Mouse (Mus musculus) telencephalon, adult 2 months (tissue): ENCODE data around the gene Zbtb44.
A peak's percentile ranks its signal among the peaks of the same experiment; 100 is the strongest.

Source experiments
- DNase-seq: peaks from one replicate; pipeline ENCODE4 v3.0.0-alpha.2; 2011; ENCODE audit warnings: low read depth, low spot score

Zbtb44 gene

GRCm38 (mm10) chr9:31070706-31071105 lies 40.3 kb downstream of the Zbtb44 start:
- no peak for DNase-seq

DNA sequence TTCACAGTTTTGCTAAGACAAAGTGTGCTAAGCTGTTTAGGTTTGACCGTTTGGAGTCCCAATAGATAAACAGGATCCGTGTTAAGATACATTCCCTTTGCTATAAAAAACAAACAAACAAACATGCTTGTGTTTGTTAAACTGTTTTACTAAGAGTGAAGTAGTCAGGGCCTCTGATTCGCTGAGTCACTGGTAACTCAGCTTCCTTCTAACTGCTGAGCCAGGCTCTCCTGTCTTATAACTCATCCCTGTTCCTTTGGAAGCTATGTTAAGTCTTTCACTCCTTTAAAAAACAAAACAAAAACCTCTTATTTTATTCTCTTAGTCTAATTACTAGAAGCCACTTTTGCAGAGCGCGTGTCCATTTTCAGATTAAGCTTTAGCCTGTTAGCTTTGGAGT lies 41.8 kb downstream of the Zbtb44 start:
- DNase-seq, result no peak

DNA sequence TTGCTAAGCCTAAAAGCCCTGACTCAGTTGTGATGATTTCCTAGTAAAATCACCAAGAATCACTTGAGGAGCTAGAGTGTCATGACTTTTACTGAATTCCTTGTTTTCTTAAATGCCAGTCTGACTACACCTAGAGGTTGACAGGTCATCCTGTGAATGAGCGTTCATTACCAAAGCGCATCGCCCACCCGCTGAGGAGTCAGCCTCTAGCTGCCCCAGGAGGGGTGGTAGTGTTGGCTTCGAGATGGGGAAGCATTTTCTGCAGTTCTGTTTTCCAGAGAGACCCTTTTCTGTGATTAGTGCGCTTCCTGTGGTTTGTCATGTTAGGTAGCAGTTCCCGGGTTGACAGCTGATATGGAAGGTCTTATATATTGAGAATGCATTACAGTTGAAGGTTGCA lies 43.4 kb downstream of the Zbtb44 start:
- DNase-seq, result no peak

DNA sequence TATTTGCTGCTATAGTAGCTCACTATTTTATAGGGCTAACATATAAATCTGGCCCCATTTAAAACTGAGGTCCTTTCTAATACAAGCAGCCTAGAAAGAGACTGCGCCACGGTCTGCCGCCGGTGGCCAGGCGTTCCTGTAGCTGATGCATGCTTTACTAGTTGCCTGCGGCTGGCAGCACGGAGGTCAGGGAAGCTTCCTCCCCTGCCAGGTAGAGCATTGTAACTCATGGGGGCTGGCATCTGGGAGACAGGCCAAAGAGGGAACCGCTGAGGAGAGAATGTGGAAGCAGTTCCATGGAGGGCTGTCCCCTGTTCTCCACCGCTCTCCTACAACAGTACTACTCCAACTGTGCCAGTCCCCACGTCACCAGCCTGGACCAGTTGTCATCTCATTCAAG lies 44.4 kb downstream of the Zbtb44 start:
- no peak for DNase-seq

DNA sequence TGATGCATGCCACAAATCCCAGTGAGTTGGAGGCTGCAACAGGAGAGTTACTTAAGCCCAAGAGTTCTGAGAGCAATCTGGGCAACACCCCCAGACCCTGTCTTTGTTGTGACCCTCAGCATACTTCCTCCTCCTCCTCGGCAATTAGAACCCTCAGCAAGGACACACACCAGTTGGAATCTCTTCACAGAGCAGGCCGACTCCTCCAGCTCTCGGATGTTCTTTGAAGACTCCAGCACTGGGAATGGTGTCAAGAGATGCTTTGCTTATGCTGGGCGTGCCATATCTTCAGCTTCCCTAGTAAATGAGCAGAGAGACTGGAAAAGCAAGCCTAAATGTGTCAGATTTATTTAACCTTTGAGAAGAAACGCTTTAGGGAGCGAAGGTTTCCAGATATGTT lies 50.3 kb downstream of the Zbtb44 start:
- DNase-seq, result no peak

DNA sequence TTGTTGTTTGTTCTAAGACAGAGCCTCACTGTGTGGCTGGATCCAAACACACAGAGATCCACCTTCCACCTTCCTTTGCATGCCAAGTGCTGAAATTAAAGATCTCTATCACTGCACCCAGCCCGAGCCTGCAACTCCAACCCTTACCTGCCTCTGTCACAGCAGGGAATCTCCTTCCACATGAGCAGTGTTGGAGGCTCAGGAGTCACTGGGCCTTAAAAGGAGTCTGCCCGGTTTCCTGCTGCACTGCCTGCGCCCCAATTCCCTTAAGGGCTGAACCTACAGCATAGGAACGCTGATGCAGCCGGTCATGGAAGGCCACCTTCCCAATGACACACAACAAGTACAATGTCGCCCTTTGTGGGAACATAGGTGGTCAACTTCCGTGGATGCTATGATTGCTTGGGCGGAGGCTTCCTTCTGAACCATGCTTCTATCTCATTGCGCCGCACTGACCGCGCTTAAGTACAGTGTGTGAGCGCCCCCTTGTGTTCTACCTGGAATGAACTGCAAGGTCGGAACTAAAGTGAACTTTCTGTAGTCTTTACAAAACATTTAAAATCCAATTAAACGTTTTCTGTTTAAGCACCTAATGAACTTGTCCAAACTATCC lies 51.7 kb downstream of the Zbtb44 start:
- peak; percentile 65 for DNase-seq

GRCm38 (mm10) chr9:31082771-31083170 lies 52.3 kb downstream of the Zbtb44 start:
- no peak for DNase-seq

DNA sequence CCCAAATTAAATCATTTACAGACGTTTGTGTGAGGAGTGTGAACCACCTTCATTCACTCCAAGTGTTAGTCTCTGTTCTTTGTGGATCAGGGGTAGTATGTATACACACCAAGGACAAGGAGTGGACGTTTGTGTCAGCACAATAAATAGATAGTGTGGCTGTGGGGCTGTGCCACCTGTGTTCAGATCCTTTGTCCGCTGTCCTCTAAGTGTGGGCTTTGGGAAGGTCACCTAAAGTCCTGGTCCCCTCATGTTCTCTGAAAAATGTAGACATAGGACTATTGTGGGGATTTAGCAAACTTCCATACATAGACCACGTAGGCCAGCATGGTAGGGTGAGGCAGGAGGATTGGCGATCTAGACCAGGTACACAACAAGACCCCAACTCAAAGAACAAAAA lies 55.1 kb downstream of the Zbtb44 start:
- no peak for DNase-seq

DNA sequence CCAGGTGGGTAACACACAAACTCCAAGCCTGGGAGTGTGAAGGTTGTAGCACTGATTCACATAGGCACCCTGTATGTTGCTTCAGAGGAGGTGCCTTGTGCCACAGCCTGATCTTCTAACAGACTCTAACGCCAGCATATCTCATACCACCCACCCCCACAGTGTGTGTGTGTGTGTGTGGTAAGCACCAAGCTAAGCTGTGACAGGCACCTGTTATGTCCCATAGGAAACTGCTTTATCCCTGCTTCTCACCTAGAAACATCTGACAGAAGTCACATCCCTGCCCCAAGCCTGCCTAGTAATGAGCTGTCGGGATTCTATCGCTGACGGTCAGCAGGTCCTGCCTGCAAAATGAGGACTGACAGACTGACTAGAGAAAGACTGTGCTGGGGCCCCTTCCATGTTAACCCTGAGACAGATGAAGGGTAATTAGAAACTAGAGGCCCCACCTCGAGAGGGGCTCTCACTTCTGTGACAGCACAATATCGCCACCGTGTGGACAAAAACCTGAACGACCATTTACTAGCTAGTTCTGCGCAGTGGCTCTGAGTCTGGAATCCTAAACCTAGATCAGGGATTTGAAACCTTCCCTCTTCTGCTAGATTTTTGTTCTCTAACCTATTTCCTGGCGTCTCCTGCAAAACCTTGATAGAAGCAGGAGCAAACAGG lies 55.8 kb downstream of the Zbtb44 start:
- DNase-seq, result no peak

DNA sequence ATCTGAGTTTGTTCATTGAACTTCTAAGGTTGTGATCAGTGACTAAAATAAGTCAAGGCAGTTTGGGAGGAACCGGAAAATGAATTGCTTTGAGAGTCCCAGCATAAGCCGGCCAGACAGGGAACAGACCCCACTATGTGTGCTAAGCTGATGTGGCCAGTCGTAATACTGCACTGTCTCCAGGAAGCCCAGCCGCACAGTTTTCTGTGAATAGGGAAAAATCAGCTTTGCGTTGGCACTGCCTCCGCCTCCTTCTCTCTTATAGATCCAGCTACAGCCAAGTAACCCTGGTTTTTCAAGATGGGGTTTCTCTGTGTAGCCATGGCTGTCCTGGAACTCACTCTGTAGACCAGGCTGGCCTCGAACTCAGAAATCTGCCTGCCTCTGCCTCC lies 56.3 kb downstream of the Zbtb44 start:
- no peak for DNase-seq

- DNase-seq, result no peak
These were observed 57.0 kb downstream of the Zbtb44 start for GRCm38 (mm10) chr9:31087466-31087865.

DNA sequence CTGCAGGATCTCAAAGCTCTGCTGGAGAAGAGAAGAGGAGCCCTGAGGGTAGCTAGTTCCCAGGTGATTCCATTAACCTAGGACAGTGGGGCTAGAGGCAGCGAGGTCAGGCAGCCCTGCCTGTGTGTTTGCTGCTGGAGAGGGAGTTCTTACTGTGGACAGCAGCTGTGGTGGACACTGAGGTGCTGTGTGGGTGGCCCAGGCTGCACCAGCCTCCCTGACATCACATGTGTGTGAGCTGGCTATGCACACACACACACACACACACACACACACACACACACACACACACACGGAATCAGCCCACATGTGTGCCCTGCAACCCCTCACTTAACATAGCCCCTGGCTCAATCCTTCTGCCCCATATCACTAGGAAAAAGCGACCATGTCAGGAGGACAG lies 57.7 kb downstream of the Zbtb44 start:
- no peak for DNase-seq

GRCm38 (mm10) chr9:31088883-31089282 lies 58.4 kb downstream of the Zbtb44 start:
- DNase-seq, result no peak

DNA sequence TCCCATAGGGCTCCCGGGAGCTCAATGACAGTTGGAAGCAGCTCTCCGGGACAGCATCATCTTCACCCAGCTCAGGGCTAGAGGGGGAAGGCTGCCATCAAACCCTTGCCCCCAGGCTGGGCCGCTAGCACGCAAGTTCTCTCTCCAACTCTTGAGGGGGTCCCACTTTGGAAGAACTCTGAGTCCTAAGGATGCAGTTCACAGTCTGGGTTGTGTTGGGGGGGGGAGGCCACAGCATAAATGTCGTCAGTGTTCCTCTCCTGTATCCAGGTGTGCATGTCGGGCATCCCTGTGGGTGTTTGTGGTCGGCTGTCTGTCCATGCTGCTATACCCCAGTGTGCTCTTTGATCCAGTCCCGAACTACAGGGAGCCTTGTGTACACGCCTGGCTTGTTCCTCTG lies 59.1 kb downstream of the Zbtb44 start:
- DNase-seq, result no peak

DNA sequence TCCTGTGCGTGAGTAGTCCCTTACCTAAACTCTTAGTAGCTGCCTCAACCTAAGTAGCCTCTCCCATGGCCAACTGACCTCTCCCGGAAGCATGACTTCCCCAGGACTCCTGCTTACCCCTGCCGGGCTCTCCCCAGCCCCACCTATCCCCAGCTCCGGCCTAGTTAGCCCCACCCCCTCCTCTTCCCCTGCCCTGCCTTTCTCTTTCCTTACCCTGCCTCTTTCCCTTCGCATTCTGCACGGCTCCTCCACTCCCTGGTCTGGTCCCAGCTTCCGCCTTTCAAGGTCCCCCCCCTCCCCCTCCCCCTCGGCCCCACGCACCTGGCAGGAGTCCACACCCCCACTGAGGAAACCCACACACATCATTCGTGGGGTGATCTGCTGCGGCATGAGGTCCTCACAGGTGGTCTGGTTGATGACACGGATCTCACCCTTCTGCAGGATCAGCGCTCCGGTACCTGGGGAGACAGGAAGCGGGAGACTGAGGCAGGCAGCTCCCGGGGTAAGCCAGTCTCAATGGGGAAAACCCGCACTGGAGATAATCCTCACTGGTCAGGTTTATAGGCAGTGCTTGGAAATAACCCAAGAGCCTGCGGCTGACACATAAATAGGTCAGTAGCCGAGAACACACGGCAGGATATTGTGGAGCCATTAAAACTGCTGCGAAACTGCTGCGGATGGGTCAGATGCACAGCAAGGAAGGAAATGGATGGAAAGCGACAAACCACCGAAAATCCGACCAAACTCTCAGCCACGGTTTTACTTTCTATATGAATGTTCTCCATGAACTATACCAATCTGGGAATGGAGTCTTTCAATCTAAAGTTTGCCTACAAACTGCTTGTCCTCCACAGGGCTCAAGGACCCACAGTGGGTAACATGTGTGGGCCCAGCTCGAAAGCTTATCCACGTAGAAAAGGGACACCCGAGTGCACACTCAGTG lies 59.9 kb downstream of the Zbtb44 start:
- no peak for DNase-seq

DNA sequence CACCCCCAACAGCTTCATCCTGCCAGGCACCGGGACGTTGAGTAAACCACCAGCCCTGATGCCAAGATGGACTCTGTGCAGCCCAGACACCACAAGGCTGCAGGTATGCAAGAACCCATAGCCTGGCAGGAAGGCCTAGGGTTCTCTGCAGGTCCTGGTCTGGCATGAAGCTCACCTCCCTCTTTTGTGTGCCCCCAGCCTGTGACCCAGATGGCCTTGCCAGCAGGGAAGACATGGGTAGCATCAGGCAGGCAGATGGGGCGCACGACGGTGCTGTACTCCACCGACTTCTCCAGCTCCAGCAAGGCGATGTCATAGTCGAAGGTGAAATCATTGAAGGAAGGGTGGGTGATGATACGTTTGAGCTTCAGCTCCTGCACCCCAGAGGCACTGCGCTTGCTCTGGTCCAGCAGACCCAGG lies 60.7 kb downstream of the Zbtb44 start:
- DNase-seq, result no peak

GRCm38 (mm10) chr9:31092111-31092832 lies 61.8 kb downstream of the Zbtb44 start:
- no peak for DNase-seq

DNA sequence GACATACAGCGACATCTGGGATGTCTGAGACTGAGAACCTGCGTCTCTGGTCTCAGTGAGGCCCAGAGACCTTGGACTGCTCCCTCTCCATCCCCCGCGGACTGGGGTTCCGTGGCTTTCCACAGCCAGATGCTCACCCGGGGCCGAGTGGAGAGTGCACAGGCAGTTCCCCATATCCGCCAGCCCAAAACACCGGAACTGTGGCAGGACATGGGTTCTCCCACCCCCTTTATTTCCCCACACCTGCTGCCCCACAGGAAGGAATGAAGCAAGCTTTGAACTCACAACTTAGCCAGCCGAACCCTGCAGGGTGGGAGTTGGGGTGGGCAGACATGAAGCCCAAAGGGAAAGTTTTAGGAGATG lies 62.4 kb downstream of the Zbtb44 start:
- no peak for DNase-seq

GRCm38 (mm10) chr9:31097088-31098082 lies 66.9 kb downstream of the Zbtb44 start:
- DNase-seq, result no peak

DNA sequence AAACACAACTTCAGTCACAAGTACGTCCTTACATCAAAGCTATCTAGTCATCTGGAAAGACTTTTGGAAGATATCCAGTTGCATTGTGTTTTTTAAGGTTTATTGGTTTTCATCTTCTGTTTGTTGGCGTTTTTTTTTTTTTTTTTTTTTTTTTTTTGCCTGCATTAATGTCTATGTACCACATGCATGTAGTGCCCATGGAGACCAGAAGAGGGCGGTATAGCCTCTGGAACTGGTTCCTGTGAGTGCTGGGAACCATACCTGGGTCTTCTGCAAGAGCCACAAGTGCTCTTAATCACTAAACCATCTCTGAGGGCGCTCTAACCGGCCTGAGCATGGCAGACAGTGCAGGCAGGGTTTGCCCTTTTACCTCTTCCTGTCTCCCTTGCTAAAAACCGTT lies 67.7 kb downstream of the Zbtb44 start:
- DNase-seq, result no peak

GRCm38 (mm10) chr9:31108464-31108863 lies 78.0 kb downstream of the Zbtb44 start:
- no peak for DNase-seq
